Mouse (Mus musculus) stomach, postnatal 0 days (tissue): ENCODE data around the gene Rnf38.

Experiments used
- CTCF ChIP-seq: IDR thresholded peaks from 2 replicates; pipeline ENCODE4 v1.5.1; 2016; ENCODE audit warnings: antibody characterized with exemption, low read depth, mild to moderate bottlenecking, moderate library complexity
- EP300 ChIP-seq: optimal IDR thresholded peaks from 2 replicates; pipeline ENCODE3; 2016; ENCODE audit warnings: antibody characterized with exemption

- TF ChIP-seq CTCF (no peak), EP300 (no peak)
Observed at GRCm38 (mm10) chr4:44163034-44163433, 70.6 kb downstream of the Rnf38 start.
